Comparison of ENCODE assay signal across 21 mouse cellular contexts in the genomic region with DNA sequence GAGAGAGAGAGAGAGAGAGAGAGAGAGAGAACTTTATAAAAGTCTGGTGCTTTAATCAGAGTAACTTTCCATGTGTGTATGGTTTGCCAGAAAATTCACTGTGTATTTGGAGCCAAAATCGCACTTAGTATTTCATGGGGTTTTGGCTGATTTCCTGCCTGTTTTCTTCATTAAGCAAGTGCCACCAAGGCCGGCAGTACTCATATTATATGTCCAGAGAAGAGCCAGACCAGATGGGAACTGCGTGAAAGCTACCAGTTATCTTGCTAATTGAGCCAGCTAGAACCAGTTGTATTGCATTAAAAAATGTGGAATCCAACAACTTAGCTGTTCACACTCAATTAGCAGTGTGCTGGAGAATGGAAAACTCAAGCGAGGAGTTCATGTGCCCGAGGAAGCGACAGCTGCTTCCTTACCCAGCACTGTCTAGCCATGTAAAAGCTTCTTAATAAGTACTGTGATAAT. TPM values are rescaled to one million over a fixed set of nuclear protein-coding genes. Genes with fewer than 3 reads are reported as not detected.
DNase-seq lines count a peak whose midpoint lies in the region; ATAC-seq lines count a peak whose summit lies in the region.
"Had no signal": no experiment of that assay in that cellular context is flagged by ENCODE, and none has a peak within 500 bp of the region (broad histone marks: within the 10 kb centered on the region; RNA-seq: fewer than 3 reads in every experiment).

No protein-coding gene starts in this region.

- H3K4me2 ChIP-seq in hindbrain, embryonic 14.5 days (replicated peaks): no peak overlapping the region

- DNase-seq in embryo, embryonic 11 days: peak; percentile 3
- DNase-seq in embryo, embryonic 9.5 days (ENCODE audit: extremely low spot score): no peak
- peak; percentile 14 for DNase-seq in lung, postnatal 10 days
- DNase-seq in lung, adult 18-20 months: no peak
- DNase-seq in hindbrain, embryonic 14.5 days (ENCODE audit: low spot score): no peak
- DNase-seq in retina, postnatal 1 day: peak; percentile 15
- DNase-seq in gastrocnemius, adult 18-20 months (ENCODE audit: low spot score): no peak
- no peak for DNase-seq in adrenal gland, postnatal 4 days (ENCODE audit: low spot score in 2 of 2)
- DNase-seq: adrenal gland, postnatal 10 days; B cell, adult 2 months; cerebellum, adult 9-10 months had no signal

- no peaks in the 10 kb centered on the region for H3K4me1 ChIP-seq in hindbrain, embryonic 14.5 days (replicated peaks; ENCODE audit: control insufficient read depth, insufficient read depth, low read length)

- no peak overlapping the region for H3K27ac ChIP-seq in hindbrain, embryonic 14.5 days
- H3K27ac ChIP-seq: kidney, postnatal 0 days; left cerebral cortex, adult 2 months had no signal

- no peaks in the 10 kb centered on the region for H3K9me3 ChIP-seq in hindbrain, embryonic 14.5 days (ENCODE audit: control insufficient read depth, low read length)

- H3K36me3 ChIP-seq in hindbrain, embryonic 14.5 days (replicated peaks; ENCODE audit: control insufficient read depth, insufficient read depth): no peaks in the 10 kb centered on the region

- peak; percentile 79 for ATAC-seq in hindbrain, embryonic 14.5 days (ENCODE audit: low FRiP score)
- ATAC-seq: Patski had no signal

- H3K27me3 ChIP-seq in hindbrain, embryonic 14.5 days (ENCODE audit: control insufficient read depth, insufficient read depth, low read length): no peaks in the 10 kb centered on the region

- H3K9ac ChIP-seq in hindbrain, embryonic 14.5 days: no peak overlapping the region

- 64% methylated on average over 6 of the region's 6 CpGs for WGBS in hindbrain, embryonic 14.5 days

- no peak overlapping the region for H3K4me3 ChIP-seq in hindbrain, embryonic 14.5 days (replicated peaks; ENCODE audit: low read length)
- H3K4me3 ChIP-seq: erythroblast, embryonic 14.5 days; left cerebral cortex, adult 2 months had no signal

RNA-seq across cellular contexts. Expression of a gene that starts 22.9 kb away (rescaled TPM):
- not detected in 2 replicates for polyA plus RNA-seq in hindbrain, embryonic 14.5 days (2014; fragmentation: Nextera tagmentation; extraction: Ambion mirVana)
- total RNA-seq in gastrocnemius, adult 18-20 months (2021): not detected
- not detected for total RNA-seq in adrenal gland, postnatal 4 days (2021)
- total RNA-seq: adrenal gland, postnatal 10 days; heart, postnatal 10 days; left cerebral cortex, adult 2 months; megakaryocyte, adult 5-6 weeks; neutrophil, adult 5-6 weeks had no signal
- polyA plus RNA-seq: erythroblast, embryonic 14.5 days; gonadal fat pad, adult 2 months; kidney, postnatal 0 days; Patski; spleen, adult 2 months; urinary bladder, adult 2 months had no signal

Comparison
In these comparisons a context has a peak if more than half of its experiments do, and no peak if none do; other contexts are left out.
1. DNase-seq: peak in embryo, embryonic 11 days (single experiment), lung, postnatal 10 days (single experiment) and retina, postnatal 1 day (single experiment); none in embryo, embryonic 9.5 days (single experiment), lung, adult 18-20 months (0 of 2), hindbrain, embryonic 14.5 days (single experiment), gastrocnemius, adult 18-20 months (single experiment) and adrenal gland, postnatal 4 days (0 of 2).